Mouse (Mus musculus) myocyte (in vitro differentiated cells): ENCODE results near the gene Nek4.

Experiments
- E2F4 ChIP-seq: IDR thresholded peaks from one replicate; pipeline ENCODE4 v1.6.1; 2011; ENCODE audit warnings: mild to moderate bottlenecking, control low read depth, moderate library complexity; ENCODE audit not compliant: insufficient read depth
- MYOG ChIP-seq, 3 experiments: IDR thresholded peaks; one replicate each; pipeline ENCODE4 v1.6.1; 2011; ENCODE audit warnings: control low read depth in 2 of 3, low read depth in 2 of 3, mild to moderate bottlenecking in 2 of 3; ENCODE audit not compliant: insufficient read length in 2 of 3, control insufficient read depth in 1 of 3, insufficient read depth in 1 of 3

- TF ChIP-seq E2F4, result no peak
- no peak for TF ChIP-seq MYOG (IDR thresholded peaks at IDR 0.05; ENCODE audit: control insufficient read depth in 1 of 3, insufficient read depth in 1 of 3, insufficient read length in 2 of 3, low read depth in 2 of 3)
These were observed 40.0 kb upstream of the Nek4 start for GRCm38 (mm10) chr14:30911141-30911540.
